Mouse (Mus musculus) cerebellum, postnatal 10 days (tissue): ENCODE measurements around the gene Gm9639.
"Not testable (repeated sequence)": the region's sequence is repeated elsewhere in the genome, so short reads cannot be mapped to it uniquely, and the experiment has no call there.

Source experiments
- DNase-seq, 2 experiments: peaks; one replicate each; pipeline ENCODE4 v3.0.0; 2021; ENCODE audit warnings: mixed read lengths in 2 of 2

The Gm9639 gene

GRCm38 (mm10) chr10:77752312-77752711, 42.6 kb downstream of the Gm9639 start:
- not testable (repeated sequence) for DNase-seq

- DNase-seq, result not testable (repeated sequence)
These were observed 43.6 kb downstream of the Gm9639 start, which contains the start of gene Gm9736 for GRCm38 (mm10) chr10:77751254-77751653. TSS of gene Gm9736 (minus strand) at chr10:77751354.

GRCm38 (mm10) chr10:77750686-77751085, 44.2 kb downstream of the Gm9639 start:
- DNase-seq, result peak; percentile 57 to 64
